Mouse (Mus musculus) heart, embryonic 11.5 days (tissue): ENCODE measurements at regions not wholly inside any gene's neighbourhood (a gene's known extent, or its start where the extent isn't known, plus 50 kb on each side); places are given as distances from the start of the nearest gene placed in this dataset.

Source experiments
- ATAC-seq: fragments of 200-750 bp; cut with Nextera tagmentation; replicated peaks from 2 replicates; pipeline ENCODE4 v1.8.0; 2017; ENCODE audit warnings: moderate library complexity; ENCODE audit not compliant: insufficient number of reproducible peaks, low FRiP score, low TSS enrichment
- H3K27ac ChIP-seq: fragments of 300-500 bp; sonication (generic); 2 replicates; pipeline ENCODE4 v1.5.1; 2014; ENCODE audit warnings: mild to moderate bottlenecking, low read depth, low read length
- H3K27me3 ChIP-seq: fragments of 300-500 bp; sonication (generic); 2 replicates; pipeline ENCODE4 v1.6.1; 2014; ENCODE audit warnings: mild to moderate bottlenecking, low read length, mixed read lengths; ENCODE audit not compliant: control insufficient read depth, insufficient read depth
- H3K36me3 ChIP-seq: fragments of 300-500 bp; sonication (generic); 2 replicates; pipeline ENCODE4 v1.6.1; 2014; ENCODE audit warnings: mild to moderate bottlenecking, low read length, moderate library complexity, mixed read lengths; ENCODE audit not compliant: control insufficient read depth, insufficient read depth
- H3K4me1 ChIP-seq: fragments of 300-500 bp; sonication (generic); 2 replicates; pipeline ENCODE4 v1.6.1; 2014; ENCODE audit warnings: low read length; ENCODE audit not compliant: control insufficient read depth, insufficient read depth
- H3K4me2 ChIP-seq: fragments of 300-500 bp; sonication (generic); 2 replicates; pipeline ENCODE4 v1.6.1; 2014; ENCODE audit warnings: mild to moderate bottlenecking, moderate library complexity
- H3K4me3 ChIP-seq: fragments of 300-500 bp; sonication (generic); 2 replicates; pipeline ENCODE4 v1.5.1; 2014; ENCODE audit warnings: low read depth, low read length
- H3K9ac ChIP-seq: fragments of 300-500 bp; sonication (generic); 2 replicates; pipeline ENCODE4 v1.6.1; 2014; ENCODE audit warnings: mild to moderate bottlenecking, low read depth, low read length, moderate library complexity
- H3K9me3 ChIP-seq: fragments of 300-500 bp; sonication (generic); replicated peaks from 2 replicates; pipeline ENCODE4 v1.6.1; 2016; ENCODE audit warnings: low read length; ENCODE audit not compliant: control insufficient read depth
- WGBS: fragments of 180-500 bp; shearing (Covaris S2); extraction: QIAGEN DNeasy Blood & Tissue Kit; methylation state at CpG from one replicate; pipeline ENCODE4 v1.1.7; 2014; ENCODE audit not compliant: insufficient replicate concordance; 5-methylcytosine and 5-hydroxymethylcytosine counted together

DNA sequence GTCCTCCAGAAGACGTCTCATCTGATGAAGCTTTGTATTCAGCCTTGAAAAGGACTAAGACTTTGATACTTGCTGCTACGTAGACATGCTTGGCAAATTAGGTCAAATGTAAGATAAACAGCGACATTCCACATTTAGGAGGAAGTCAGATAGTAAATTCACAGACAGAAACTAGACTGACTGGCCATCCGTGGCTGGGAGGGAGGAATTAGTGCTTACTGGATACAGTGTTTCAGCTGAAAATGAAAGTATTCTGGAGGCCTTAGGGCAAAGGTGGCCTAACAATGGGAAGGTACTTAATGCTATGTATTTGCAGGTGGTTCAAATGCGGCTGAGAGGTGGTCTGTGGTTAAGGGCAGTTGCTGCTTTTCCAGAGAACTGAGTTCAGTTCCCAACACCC is 137.1 kb downstream of the Map3k7 start:
- no peaks in the 10 kb centered on the region for H3K36me3 ChIP-seq
- no peak overlapping the region for H3K27ac ChIP-seq
- no peak overlapping the region for H3K4me2 ChIP-seq
- no peak overlapping the region for H3K4me3 ChIP-seq
- H3K4me1 ChIP-seq: peaks cover 10% of the 10 kb centered on the region
- ATAC-seq: no peak
- WGBS: 44% methylated on average over 5 of the region's 5 CpGs
- H3K27me3 ChIP-seq: no peaks in the 10 kb centered on the region
- no peaks in the 10 kb centered on the region for H3K9me3 ChIP-seq
- H3K9ac ChIP-seq: no peak overlapping the region

DNA sequence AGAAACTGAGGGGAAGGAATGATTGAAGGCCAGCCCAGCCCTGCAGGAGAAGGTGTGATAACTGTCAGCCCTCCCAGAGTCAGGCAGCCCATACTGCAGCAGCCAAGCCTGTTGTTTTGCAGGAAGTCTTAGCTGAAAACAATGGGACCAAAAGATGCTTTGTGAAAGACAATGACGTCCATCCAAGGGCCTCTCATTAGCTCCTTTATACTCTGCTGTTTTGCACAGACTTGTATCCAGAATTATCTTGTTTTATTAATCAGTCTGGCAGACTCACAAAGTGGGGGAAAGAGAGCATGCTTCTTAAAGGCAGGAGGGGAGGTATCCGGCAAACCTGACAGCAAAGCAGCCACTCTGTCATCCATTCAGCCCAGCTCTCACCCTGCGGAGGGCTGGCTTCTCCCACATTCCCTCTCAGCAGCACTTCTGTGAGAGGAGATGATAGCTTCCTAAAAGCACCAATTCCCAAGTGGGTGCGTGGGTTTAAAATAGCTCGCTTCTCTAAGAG is 131.9 kb upstream of the Bach2 start:
- WGBS: 7% methylated on average over 5 of the region's 5 CpGs
- Histone ChIP-seq H3K4me3 (no peak overlapping the region), H3K9me3 (no peaks in the 10 kb centered on the region), H3K4me2 (peak overlapping the region; percentile 37), H3K27me3 (no peaks in the 10 kb centered on the region), H3K4me1 (peaks cover 11% of the 10 kb centered on the region), H3K9ac (no peak overlapping the region), H3K36me3 (no peaks in the 10 kb centered on the region), H3K27ac (peak overlapping the region; percentile 47)
- no peak for ATAC-seq

DNA sequence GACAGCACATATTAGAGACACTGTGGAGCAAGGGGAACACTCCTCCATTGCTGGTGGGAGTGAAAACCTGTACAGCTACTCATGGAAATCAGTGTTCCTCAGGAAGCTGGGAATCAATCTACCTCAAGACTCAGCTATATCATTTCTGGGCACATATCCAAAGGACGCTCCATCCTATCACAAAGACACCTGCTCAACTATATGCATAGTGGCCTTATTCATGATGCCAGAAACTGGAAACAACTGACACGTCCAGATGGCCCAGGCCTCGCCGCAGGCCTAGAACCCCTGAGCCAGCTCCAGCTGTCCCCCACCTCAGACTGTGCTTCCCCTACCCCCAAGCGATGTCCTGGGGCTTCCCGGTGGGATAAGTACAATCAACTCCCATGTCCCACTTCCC is 116.3 kb upstream of the Bach2 start:
- WGBS: 83% methylated on average over 6 of the region's 6 CpGs
- no peaks in the 10 kb centered on the region for H3K9me3 ChIP-seq
- ATAC-seq: no peak

DNA sequence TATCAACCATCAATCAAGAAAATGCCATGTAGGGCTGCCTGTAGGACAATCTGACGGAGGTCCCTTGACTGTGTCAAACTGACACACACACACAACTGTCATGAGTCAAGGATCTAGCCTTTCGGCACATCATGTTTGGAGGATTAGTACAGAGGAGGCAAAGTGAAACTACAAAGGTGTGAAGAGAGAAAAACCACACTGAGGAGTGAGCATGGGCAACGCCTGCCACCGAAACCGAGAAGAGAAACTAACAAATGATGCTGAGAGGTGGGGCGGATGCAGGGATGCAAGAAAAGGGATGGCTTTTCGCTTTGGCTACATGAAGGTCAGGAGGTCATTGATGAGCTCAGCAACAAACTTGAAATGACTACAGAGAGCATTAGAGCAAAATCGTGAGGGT is 111.8 kb upstream of the Bach2 start:
- no peaks in the 10 kb centered on the region for H3K27me3 ChIP-seq
- H3K9me3 ChIP-seq: no peaks in the 10 kb centered on the region
- H3K9ac ChIP-seq: no peak overlapping the region
- H3K4me2 ChIP-seq: no peak overlapping the region
- H3K27ac ChIP-seq: no peak overlapping the region
- no peaks in the 10 kb centered on the region for H3K36me3 ChIP-seq
- WGBS: 60% methylated on average over 8 of the region's 8 CpGs
- H3K4me1 ChIP-seq: no peaks in the 10 kb centered on the region
- H3K4me3 ChIP-seq: no peak overlapping the region
- no peak for ATAC-seq

More for the DNA sequence above, 116.3 kb upstream of the Bach2 start:
- no peaks in the 10 kb centered on the region for H3K27me3 ChIP-seq
- no peak overlapping the region for H3K27ac ChIP-seq
- no peak overlapping the region for H3K4me3 ChIP-seq
- no peaks in the 10 kb centered on the region for H3K4me1 ChIP-seq
- H3K4me2 ChIP-seq: no peak overlapping the region
- no peaks in the 10 kb centered on the region for H3K36me3 ChIP-seq
- no peak overlapping the region for H3K9ac ChIP-seq

DNA sequence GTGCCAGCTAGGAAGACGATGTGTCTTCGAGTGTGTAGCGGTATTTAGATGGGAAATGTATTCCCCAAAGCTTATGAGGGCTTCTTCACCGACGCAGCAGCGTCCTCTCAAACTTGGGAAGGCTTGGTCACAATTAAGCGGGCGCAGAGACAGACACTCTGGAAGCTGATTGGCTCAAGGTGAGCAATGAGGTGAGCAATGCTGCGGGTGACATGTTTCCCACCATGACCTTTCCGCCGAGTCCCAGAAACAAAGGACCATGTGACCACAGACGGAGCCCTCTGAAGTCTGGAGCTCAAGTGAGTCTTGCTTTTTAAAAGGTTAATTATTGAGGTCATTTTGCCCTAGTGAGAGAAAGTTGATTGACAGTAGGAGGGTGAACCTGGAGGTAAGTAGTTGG is 108.0 kb upstream of the Bach2 start:
- H3K9ac ChIP-seq: no peak overlapping the region
- no peaks in the 10 kb centered on the region for H3K36me3 ChIP-seq
- H3K27me3 ChIP-seq: no peaks in the 10 kb centered on the region
- no peak for ATAC-seq
- H3K27ac ChIP-seq: no peak overlapping the region
- H3K4me2 ChIP-seq: no peak overlapping the region
- no peak overlapping the region for H3K4me3 ChIP-seq
- H3K9me3 ChIP-seq: no peaks in the 10 kb centered on the region
- no peaks in the 10 kb centered on the region for H3K4me1 ChIP-seq
- 73% methylated on average over 12 of the region's 12 CpGs for WGBS

DNA sequence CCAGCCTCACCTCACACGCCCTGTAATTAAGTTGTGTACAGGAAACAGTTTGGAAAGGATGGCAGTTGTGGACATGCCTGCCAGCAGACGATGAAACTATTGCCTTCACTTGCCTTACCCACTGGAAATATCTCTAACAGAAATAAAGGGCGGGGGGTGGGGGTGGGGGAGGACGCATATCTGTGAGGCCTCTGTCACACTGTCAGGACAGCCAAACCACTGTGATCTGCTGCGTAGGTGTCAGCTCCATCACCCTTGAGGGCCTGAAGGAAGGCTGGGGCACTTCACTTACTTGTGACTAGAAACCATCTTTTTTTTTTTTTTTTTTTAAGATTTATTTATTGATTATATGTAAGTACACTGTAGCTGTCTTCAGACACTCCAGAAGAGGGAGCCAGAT is 106.8 kb upstream of the Bach2 start:
- WGBS: 67% methylated on average over 5 of the region's 5 CpGs
- Histone ChIP-seq H3K9me3 (no peaks in the 10 kb centered on the region), H3K4me2 (no peak overlapping the region), H3K27me3 (no peaks in the 10 kb centered on the region), H3K4me3 (no peak overlapping the region), H3K4me1 (no peaks in the 10 kb centered on the region), H3K27ac (no peak overlapping the region), H3K9ac (no peak overlapping the region), H3K36me3 (no peaks in the 10 kb centered on the region)
- no peak for ATAC-seq

DNA sequence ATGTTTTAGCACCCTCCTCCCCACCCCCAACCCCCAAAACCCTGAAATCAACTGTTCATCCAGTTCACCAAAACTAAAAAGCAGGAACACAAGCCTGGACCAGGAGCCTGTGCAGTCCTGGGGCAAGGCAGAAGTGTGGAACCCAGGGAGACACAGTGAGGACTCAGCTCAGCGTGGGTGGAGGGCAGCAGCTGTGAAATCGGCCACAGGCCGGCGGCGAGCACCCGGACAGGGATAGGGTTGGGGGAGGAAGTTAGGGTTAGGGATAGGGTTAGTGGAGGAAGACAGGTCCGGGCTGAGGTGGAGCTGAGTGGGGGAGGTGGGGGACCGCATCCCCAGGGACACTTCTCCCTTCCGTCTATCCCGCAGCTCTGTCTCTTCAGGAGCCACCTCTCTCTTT is 102.5 kb upstream of the Bach2 start:
- WGBS: 80% methylated on average over 10 of the region's 10 CpGs
- H3K9ac ChIP-seq: no peak overlapping the region
- no peaks in the 10 kb centered on the region for H3K36me3 ChIP-seq
- ATAC-seq: no peak
- no peak overlapping the region for H3K27ac ChIP-seq
- no peaks in the 10 kb centered on the region for H3K27me3 ChIP-seq
- H3K4me2 ChIP-seq: no peak overlapping the region
- H3K4me3 ChIP-seq: no peak overlapping the region
- H3K4me1 ChIP-seq: peaks cover 13% of the 10 kb centered on the region
- no peaks in the 10 kb centered on the region for H3K9me3 ChIP-seq

DNA sequence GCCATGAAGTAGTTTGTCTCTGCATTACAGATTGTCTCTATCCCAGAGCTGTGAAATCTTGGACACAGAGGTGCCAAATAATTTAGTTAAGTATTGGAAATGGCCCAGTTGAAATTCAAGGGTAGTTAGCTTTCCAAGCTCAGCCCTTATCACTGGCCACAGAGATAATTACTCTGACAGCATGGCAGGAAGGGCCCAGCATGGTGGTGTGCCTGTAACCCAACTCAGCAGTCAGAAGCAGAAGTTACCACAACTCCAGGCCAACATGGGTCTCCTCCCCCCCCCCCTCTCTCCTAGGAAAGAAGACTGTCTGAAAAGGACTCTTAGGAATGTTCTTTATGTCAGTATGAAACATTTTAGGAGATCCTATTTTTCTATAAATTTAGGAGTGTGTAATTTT is 101.4 kb upstream of the Bach2 start:
- Histone ChIP-seq H3K9me3 (no peaks in the 10 kb centered on the region), H3K36me3 (no peaks in the 10 kb centered on the region), H3K4me3 (no peak overlapping the region), H3K4me2 (no peak overlapping the region), H3K9ac (no peak overlapping the region), H3K4me1 (peaks cover 15% of the 10 kb centered on the region), H3K27ac (no peak overlapping the region), H3K27me3 (no peaks in the 10 kb centered on the region)
- no peak for ATAC-seq

DNA sequence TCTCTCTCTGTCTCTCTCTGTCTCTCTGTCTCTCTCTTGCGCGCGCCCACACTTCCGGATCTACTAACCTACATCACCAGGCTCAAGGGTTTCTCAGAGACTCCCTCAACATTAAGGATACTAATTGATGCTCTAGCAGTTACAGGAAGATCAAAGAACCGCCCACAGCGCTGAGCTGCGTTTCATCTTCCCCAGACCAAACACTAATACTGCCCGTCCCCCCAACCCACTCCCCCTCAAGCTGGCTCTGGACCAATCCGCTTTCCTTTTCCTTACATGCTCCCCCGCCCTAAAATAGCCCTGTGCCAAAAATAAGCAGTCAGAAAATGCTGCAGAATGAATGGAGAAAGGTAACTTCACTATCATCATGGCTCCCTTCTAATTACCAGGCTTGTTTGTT is 100.6 kb upstream of the Bach2 start:
- 57% methylated on average over 10 of the region's 10 CpGs for WGBS
- no peak for ATAC-seq

More for the DNA sequence above, 100.6 kb upstream of the Bach2 start:
- H3K4me3 ChIP-seq: no peak overlapping the region
- H3K9ac ChIP-seq: no peak overlapping the region
- H3K9me3 ChIP-seq: no peaks in the 10 kb centered on the region
- H3K27me3 ChIP-seq: no peaks in the 10 kb centered on the region
- no peak overlapping the region for H3K4me2 ChIP-seq
- no peaks in the 10 kb centered on the region for H3K36me3 ChIP-seq
- H3K4me1 ChIP-seq: peaks cover 15% of the 10 kb centered on the region
- no peak overlapping the region for H3K27ac ChIP-seq
